Mouse (Mus musculus): ENCODE data around the gene Myd88.

GRCm38 (mm10) chr9:119388956-119389355 is 47.7 kb upstream of the Myd88 start:
- no peak for TF ChIP-seq CTCF (IDR thresholded peaks at IDR 0.05; ENCODE audit: extremely low read depth, insufficient read depth, insufficient read length, insufficient replicate concordance)
- TF ChIP-seq POLR2A (IDR thresholded peaks at IDR 0.05; ENCODE audit: low read depth, low read length) = no peak
